Mouse (Mus musculus): ENCODE results near the gene Best1.

DNA sequence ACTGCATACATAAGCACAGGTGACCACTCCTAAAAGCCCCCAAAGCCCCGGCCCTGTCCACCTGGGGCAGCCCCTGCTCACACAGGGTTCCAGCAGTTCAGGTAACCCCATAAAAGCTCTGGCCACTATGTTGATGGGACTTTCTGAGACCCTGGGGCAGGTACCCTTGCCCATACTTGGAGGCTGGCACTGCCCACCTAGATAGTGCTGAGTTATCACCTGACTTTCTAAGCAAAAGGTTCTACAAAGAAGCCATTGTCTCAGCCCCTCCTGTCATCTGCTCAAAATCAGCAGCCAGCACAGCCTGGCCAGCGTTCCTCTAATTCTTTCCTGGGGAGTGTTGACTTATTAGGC is 3.4 kb downstream of the Best1 start:
- TF ChIP-seq CTCF (conservative IDR thresholded peaks at IDR 0.05; ENCODE audit: insufficient read depth, insufficient read length, low read depth, low read length) (no peak), POLR2A (IDR thresholded peaks at IDR 0.05; ENCODE audit: low read depth, low read length) (no peak)

All from kidney, adult 2 months (tissue).